Mouse (Mus musculus) CD8-positive naive resting alpha-beta T cell, adult 2 months (primary cell): ENCODE data around the gene Gpc6.

Experiments
- DNase-seq, 2 experiments: peaks; one replicate each; pipeline ENCODE4 v3.0.0; 2022; ENCODE audit warnings: low read depth in 2 of 2, low spot score in 2 of 2

Gpc6 gene

DNA sequence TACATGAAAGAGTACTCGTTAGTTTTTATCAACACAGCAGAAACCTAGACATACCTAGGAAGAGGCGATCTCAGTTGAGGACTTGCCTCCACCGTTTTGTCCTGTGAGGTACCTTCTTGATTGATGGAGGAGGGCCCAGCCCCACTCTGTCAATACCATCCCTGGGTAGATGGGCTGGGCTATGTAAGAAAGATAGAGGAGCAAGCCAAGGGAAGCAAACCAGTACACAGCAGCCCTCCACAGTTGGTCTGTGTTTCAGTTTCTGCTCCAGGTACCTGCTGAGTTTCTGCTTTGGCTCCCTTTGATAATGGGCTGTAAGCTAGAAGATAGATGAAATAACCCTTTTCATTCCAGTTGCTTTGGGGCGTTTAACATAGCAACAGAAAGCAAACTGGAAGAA is 916.1 kb downstream of the Gpc6 start:
- DNase-seq = no peak

DNA sequence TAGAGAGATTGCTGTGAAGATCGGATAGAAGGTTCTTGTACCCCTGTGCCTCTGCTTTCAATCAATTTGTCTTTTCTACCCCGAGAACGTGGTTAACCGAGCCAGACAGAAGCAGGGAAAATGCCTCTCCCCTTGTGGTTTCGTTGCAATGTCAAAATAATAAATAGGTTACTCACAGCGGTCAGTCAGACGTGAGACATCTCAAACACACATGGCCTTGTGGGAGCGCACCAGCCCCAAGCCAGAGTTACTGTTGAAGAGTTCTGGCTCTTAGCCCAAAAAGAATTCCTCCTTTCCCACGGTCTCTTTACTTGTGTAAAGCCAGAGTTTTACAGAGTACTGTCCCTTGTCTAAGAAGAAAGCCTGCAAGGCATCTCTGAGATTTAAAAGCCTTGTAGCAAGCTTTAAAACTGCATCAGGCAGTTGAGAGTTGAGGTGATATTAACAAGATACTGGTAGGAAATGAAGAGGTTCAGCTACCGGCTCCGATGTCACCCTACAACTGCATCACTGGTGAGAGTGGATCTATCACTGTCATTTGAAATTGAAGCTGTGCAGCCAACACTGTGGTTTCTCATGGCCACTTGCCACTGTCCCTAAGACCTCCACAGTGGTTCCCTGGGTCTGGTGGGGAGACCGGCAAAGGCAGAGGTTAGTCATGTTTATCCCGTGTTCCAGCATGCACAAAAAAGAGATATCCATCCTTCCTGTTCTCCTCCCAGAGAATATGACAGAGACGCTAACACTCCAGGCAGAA is 916.9 kb downstream of the Gpc6 start:
- DNase-seq = no peak

DNA sequence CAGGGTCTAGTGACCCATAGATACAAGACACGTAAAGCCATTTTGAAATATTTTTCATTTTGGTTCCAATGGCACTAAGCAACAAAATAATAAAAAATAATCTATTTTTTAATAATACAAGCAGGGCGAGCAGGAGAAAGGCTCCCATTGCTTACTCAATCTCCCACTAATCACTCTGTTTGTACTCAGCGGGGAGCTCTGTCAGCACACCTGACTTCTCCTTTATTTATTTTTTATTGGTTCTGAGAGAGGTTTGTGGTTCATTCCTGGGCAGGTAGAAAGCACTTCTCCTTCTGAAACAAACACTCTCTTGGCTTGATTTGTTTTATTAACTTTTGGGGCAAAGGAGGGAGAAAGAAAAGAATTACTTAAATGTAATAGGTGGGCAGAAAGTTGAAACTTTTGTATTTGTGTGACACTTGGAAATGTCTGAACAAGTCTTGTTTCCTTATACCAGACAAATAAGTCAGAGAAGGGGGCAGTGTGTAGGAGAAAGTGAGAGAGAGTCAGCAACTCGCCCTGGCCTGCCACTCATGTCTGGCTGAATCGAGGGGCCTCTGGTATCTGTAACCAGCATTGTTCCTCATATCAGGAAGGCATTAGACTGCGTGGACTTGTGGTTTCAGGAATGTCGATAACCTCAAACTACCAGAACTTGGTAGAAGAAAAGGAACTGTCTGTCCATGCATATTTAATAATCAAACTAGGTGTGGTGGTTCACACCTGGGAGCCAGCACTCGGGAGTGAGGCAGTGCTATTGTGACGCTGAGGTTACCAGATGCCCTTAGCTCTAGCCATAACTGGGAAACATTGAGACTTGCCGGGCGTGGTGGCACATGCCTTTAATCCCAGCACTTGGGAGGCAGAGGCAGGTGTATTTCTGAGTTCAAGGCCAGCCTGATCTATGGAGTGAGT is 924.7 kb downstream of the Gpc6 start:
- DNase-seq = no peak

DNA sequence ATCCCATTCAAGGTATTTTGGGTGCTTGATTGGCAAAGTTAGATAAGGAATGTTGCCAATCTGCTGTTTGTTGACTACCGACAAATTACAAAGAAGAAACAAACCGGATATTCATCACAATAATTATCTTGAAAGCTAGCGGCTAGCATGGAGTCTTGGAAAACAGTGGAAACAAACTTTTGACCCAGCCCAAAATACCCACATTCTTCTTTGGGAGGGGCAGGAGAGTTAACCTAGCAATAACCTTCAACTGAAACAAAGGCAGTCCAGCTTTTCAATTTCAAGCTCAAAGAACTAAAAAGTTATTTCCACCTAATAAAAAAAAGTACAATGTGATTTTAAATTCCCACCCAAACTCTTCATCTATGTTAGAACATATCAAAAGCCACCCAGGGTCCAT is 927.2 kb downstream of the Gpc6 start:
- DNase-seq = no peak

DNA sequence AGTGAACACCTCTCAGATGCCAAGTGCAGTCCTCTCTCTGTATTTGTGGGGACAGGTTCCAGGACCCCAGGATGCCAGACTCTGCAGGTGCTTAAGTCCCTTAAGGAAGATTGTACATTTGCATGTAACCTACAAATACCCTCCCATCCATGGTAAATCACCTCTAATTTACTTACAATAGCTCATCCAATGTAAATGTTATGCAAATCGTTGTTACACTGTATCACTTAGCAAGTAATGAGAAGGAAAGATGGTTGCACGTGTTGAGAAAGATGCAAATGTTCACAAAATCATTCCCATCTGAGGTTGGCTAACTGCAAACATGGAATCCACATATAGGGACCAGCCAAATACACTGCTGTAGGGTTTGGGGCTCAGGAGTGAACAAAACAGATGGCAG is 927.7 kb downstream of the Gpc6 start:
- DNase-seq = no peak

DNA sequence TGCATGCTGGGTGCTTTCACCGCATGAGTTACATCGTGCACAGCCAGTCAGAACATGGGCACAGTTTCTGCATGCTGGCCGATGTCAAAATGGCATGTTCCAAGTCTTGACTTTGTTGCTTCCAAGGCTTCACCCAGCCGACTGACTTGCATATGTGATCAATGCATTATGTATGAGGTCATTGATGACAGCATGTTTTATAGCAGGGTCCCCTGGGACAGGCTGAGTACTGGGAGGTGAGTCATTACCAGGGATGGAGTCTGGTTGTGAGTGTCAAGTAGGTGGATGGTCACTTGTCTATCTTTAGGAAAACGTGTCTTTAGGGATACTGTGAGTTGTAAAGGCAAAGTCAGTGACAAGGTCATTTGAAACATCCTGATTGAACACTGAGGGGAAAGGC is 929.4 kb downstream of the Gpc6 start:
- DNase-seq = no peak

DNA sequence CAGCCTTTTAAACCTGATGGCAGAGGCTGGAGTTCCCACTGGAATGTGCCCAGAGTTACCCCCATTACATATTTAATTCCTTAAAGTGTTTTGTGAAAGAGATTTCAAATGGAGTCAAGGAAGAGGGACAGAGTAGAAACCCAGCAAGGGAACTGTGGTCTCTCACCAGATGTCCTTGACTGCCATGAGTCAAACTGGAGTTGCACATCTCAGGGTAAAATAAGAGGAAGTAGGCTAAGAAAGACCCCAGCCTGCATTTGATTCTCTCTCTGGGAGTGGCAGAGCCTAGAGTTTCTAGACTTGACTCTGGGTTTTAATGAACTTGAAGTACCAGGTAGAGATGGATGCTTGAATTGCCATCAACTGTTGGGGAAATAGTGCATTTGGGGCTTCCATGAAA is 946.2 kb downstream of the Gpc6 start:
- DNase-seq = no peak

DNA sequence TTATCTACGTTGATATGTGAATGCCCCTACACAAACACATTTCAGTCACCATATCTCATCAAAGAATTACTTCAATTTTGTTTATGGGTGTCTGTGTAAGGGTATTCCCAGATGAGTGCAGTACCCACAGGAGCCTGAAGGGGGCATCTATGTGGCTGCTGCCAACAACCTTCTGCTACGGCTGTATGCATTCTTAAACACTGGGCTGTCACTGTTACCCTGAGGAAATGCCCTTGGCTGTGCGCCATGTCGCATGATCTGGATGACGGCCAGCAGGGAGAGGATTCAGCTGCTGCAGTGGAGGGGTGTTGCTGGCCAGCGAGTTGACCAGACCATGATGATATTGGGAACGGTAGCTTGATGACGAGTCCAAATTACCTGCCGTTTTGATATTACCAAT is 954.2 kb downstream of the Gpc6 start:
- DNase-seq = no peak

DNA sequence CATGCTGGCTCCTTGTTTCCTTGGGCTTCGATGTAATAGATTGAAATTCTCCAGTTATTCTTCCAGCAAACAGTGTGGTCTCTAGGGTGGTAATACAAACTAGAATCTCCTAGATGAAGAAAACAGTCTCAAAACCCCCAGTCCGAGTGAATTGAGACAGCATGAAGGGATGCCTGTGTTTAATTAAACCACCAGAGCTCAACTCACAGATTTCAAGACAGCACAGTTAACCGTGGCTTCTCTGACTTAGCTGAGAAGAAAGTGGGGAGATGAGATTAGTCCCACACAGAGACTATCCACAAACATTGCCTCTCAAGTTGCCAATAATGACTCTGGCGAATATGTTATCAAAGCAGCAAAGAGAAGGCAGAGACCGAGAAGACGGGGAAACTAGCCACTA is 956.0 kb downstream of the Gpc6 start:
- DNase-seq = no peak

DNA sequence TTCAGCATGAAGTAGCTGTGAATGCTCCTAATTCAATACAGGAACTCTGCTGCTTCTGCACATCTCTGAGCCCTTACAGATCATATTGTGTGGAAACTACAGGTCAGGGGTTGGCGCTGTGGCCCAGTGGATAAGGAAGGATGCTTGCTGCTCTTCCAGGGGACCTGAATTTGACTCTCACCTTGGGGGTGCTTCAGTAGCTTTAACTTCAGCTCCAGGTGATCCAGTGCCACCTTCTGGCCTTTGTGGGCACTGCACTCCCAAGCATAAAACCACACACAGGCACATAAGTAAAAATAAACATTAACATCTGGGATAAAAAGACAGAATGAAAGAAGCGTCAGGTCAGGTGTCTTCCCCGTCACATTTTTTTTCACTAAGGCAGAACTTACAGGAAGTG is 957.1 kb downstream of the Gpc6 start:
- DNase-seq = no peak

DNA sequence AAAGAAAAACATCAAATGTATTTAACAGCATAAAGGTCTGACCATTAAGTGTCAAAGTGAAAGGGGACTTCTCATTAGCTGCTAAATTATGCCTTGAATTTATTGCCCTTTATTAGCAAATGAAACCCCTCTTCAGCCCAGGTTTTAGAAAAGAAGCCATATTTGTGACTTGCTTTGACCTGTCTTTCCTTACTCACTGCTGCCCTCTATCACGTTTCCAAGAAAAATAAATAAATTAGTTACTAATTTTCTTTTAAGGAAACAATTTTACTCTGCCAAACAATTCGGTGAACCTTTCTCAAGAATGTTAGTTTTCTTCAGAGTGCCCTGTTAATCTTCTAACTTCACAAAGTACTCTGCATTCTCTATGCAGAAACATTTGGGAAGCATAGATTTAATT is 964.5 kb downstream of the Gpc6 start:
- DNase-seq = no peak

DNA sequence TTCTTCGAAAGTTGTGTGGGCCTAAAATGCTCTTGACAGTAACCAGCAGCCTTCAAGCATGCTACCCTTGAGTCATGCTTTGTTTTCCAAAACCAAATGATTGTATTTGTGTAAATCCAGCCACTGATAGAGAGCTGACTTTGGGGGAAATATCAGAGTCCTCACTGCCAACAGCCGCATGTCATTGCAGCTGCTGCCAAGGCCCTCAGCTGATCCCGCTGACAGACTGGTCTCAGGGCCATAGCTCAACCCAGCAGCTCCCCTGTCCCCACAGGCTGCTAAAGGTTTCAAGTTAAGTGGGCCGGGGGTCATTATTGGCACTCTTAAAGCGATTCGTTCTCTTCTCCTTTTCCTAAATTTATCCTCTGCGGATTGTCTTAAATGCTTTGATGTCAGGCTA is 966.3 kb downstream of the Gpc6 start:
- DNase-seq = no peak

DNA sequence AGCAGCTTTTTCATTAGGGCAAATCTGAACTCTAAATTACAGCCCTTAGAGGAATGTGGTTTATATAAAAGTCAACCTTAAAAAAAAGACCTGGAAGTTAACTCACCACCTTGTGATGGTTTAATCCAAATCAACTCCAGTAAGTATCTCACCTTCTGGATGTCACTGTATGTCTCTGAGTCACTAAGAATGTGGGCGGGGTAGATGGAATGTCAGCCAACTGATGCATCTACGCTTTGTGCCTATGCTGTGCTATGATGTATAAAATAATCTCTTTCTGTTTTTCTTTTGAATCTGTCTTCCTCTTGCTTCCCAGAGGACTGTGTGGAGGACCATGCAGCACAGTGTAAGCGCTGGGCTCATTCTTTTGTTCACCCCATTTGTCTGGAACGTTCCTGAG is 966.9 kb downstream of the Gpc6 start:
- DNase-seq = no peak

DNA sequence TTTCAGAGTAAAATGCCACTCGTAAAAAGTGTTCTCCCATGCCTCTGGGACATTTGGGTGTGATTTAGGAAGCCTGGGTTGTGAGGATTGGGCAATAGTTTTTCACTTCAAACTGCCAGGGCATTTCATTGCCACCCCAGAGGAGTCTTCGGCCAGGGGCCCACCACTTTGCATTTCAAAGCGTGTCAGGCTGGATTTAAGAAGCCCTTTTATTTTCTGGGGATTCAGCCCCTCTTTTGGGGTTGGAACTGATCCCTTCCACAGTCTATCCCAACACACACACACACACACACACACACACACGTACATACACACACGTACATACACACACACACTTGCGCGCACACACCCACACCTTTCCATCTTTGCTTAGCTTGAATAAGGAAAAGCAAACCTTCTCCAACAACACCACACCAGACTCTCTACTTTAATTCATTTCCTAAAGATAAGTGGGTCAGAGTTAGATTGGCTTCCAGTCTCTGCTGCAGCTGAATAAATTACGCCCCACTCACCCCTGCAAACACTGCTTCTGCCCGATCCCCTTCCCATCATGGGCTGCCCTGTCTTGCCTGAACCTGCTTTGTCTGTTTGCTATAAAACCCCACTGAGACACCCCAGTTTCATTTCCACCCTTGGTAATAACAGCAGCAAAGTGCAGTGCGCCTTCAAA is 969.9 kb downstream of the Gpc6 start:
- no peak for DNase-seq

DNA sequence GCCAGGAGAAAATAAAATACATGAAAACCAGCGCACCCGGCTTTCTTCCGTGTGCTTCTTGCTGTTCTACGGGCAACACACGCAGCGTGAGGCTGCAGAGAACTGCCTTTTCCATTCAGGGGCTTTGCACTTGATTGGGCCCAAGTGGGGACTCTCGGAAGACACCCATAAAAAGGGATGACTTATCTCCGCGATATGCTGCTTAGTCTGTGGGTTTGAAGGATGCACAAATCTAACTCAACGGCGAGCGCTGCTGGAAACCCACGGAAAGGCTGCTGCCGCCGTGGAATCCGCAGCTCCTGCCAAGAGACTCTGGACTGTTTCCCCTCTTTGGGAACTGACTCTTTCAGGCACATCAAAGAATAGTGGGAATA is 970.4 kb downstream of the Gpc6 start:
- no peak for DNase-seq

DNA sequence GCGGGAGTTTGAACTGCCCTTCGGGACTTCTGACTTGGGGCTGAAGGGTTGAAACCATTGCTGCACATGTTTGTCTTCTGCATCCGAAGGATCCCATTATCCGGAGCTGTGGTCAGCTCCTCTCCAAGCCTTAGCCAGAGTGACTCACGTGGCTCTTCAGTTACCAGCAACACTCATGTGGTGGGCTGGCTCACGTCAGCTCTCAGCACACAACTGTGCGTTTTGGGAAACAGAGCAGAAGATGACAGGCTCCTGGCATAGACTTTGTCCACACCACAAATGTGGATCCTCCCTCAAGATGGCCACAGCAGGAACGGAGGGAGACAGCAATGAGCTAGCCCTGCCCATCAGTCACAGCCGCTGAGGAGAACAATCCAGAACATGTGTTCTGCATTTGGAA is 979.2 kb downstream of the Gpc6 start:
- no peak for DNase-seq

DNA sequence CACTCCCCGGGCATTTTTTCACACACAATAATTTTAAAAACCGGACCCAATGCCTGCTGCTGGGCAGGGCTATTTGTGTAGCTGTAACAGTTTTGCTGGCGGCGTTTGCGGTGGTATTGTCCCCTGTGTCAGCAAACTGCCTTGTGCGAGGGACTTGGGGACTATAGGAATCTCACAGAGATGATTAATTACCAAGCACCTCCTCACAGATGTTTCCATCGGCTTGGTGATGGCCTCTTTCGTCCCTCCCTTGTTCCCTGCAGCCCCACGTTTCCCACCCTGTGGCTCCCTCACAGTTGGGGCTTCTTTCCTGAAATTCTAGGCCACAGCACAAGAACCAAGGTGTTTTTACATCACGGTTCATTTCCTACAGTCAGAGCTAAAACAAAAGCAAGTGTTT is 980.6 kb downstream of the Gpc6 start:
- no peak for DNase-seq

DNA sequence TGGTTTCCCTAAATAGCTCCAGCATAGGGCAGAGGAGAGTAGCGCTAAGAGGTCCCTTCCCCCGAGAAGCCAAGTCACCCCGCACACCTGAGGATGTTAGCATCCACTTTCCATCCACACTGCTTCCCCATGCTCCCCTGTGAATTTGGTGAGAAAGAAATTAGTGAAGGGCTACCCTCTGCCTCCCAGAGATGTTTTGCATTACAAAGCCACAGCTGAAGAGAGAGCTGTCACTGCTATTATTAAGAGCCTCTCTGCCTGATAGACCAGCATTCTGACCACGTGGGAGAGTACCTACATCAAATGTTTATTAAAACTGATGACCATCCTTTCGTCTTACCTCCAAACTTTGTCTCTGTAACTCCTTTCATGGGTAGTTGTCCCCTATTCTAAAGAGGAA is 981.2 kb downstream of the Gpc6 start:
- no peak for DNase-seq

DNA sequence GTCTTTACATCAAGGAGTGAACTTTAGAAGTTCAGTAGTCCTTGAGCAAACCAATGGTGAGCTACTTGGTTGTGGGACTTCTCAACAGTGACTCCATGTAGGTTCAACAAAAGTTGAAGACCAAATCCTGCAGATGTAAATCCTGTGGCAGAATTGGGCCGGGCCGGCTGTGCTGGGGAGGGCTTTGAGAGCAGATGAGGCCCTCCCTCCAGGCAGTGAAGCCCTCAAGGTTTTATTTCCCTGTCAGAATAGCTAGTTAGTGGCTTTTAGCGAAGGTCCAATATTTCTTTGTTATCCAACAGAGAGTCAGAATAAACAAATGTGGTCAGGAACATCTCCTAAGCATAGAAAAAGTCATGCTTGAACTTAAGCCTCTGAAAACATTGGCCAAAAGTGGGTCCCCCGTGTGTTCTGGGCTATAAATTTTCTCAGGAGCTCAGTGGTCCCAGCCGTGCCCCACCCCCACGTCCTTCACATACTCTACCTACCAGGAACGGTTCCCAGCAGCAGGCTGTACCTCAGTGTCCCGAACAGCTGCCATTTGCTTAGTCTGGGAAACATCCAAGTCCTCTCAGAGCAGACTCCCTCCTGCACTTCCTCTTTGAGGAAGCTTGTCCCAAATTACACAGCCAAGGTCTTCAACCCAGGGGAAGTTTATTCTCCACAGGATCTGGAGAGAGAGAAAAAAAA is 983.3 kb downstream of the Gpc6 start:
- no peak for DNase-seq

DNA sequence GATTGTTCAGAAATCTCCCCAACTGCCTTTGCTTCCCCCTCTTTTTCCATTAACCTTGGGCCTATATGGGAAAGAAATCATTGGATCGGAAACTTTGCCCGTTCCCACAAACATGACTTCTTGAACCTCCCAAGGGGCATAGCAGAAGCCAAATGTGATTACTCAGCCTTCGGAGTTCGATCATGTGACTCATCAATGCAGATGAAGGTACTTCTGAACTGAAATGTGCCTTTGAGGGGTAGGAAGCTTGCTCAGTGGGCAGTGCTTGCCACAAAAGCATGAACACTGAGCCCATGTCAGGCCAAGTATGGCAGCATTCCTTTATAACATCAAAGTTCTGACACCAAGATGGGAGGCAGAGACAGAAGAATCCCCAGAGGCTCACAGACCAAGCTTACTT is 983.9 kb downstream of the Gpc6 start:
- DNase-seq = no peak

DNA sequence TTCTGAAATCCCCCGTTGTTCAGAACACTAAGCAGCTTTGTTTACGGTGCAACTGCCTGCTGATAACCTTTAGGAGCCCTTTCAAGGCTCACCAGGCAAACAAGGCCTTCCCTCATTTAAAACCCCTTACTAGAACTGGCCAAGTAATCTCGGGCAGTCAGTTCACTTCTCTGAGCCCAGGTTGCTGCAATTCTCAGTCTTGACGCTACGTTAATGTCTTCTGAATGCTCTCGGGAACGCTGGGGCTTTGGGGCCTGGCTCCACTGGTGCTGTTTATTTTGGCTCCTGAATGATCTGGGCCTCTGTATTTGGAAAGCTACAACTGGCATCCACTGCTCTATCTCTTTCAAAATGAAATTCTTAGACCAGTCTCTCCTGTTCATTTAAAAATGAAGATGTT is 985.2 kb downstream of the Gpc6 start:
- DNase-seq = no peak
